Mouse (Mus musculus): ENCODE measurements around the gene Vsnl1. TPM values are rescaled to one million over a fixed set of nuclear protein-coding genes. Genes with fewer than 3 reads are reported as not detected.

Gene Vsnl1
- 26.5 and 30.9 TPM in 2 replicates for total RNA-seq (2021)
- long read RNA-seq, transcript Vsnl1-201 (4 exons, 1,903 nt): major isoform, 11 of 13 reads
- long read RNA-seq, partial matches to known transcripts: 0 of 13 reads
- long read RNA-seq, other reads (novel, unspliced or antisense): 2 of 13 reads

GRCm38 (mm10) chr12:11436497-11437265 lies at the start of gene Vsnl1:
Vsnl1 (minus strand) TSS chr12:11436613.
- DNase-seq: peak; percentile 80

- no peak for DNase-seq
These were observed 20.2 kb upstream of the Vsnl1 start for GRCm38 (mm10) chr12:11456632-11457031.

GRCm38 (mm10) chr12:11456213-11456612 lies 19.8 kb upstream of the Vsnl1 start:
- DNase-seq: no peak

GRCm38 (mm10) chr12:11455549-11456194 lies 19.3 kb upstream of the Vsnl1 start, which contains the start of gene Rad51ap2:
Rad51ap2 (plus strand) TSS chr12:11456079.
- peak; percentile 95 for DNase-seq

GRCm38 (mm10) chr12:11454146-11454545 lies 17.7 kb upstream of the Vsnl1 start:
- no peak for DNase-seq

- peak; percentile 15 for DNase-seq
These were observed 1.6 kb upstream of the Vsnl1 start for GRCm38 (mm10) chr12:11437907-11438447.

GRCm38 (mm10) chr12:11437266-11437906 lies 973 bp upstream of the Vsnl1 start:
- peak; percentile 85 for DNase-seq

- DNase-seq: no peak
These were observed 426 bp downstream of the Vsnl1 start for GRCm38 (mm10) chr12:11436023-11436350.

- no peak for DNase-seq
These were observed 979 bp downstream of the Vsnl1 start for GRCm38 (mm10) chr12:11435246-11436022.

- DNase-seq: no peak
These were observed 2.0 kb downstream of the Vsnl1 start for GRCm38 (mm10) chr12:11434446-11434845.

- no peak for DNase-seq
These were observed 2.7 kb downstream of the Vsnl1 start for GRCm38 (mm10) chr12:11433716-11434115.

- no peak for DNase-seq
These were observed 3.3 kb downstream of the Vsnl1 start for GRCm38 (mm10) chr12:11433126-11433525.

GRCm38 (mm10) chr12:11427396-11427795 lies 9.0 kb downstream of the Vsnl1 start:
- DNase-seq: no peak

- DNase-seq: no peak
These were observed 18.3 kb downstream of the Vsnl1 start for GRCm38 (mm10) chr12:11418112-11418511.

- no peak for DNase-seq
These were observed 28.7 kb downstream of the Vsnl1 start for GRCm38 (mm10) chr12:11407679-11408078.

- no peak for DNase-seq
These were observed 37.6 kb downstream of the Vsnl1 start for GRCm38 (mm10) chr12:11398791-11399190.

- DNase-seq: no peak
These were observed 39.4 kb downstream of the Vsnl1 start for GRCm38 (mm10) chr12:11397029-11397428.

GRCm38 (mm10) chr12:11395470-11395869 lies 40.9 kb downstream of the Vsnl1 start:
- DNase-seq: no peak

- no peak for DNase-seq
These were observed 43.9 kb downstream of the Vsnl1 start for GRCm38 (mm10) chr12:11392525-11392924.

- DNase-seq: peak; percentile 7
These were observed 45.0 kb downstream of the Vsnl1 start for GRCm38 (mm10) chr12:11391244-11391949.

- DNase-seq: no peak
These were observed 47.3 kb downstream of the Vsnl1 start for GRCm38 (mm10) chr12:11389141-11389540.

Data from adrenal gland, postnatal 25 days (tissue).